Mouse (Mus musculus): ENCODE data around the gene 1700025F22Rik.
"Not testable (repeated sequence)": the region's sequence is repeated elsewhere in the genome, so short reads cannot be mapped to it uniquely, and the experiment has no call there.

DNA sequence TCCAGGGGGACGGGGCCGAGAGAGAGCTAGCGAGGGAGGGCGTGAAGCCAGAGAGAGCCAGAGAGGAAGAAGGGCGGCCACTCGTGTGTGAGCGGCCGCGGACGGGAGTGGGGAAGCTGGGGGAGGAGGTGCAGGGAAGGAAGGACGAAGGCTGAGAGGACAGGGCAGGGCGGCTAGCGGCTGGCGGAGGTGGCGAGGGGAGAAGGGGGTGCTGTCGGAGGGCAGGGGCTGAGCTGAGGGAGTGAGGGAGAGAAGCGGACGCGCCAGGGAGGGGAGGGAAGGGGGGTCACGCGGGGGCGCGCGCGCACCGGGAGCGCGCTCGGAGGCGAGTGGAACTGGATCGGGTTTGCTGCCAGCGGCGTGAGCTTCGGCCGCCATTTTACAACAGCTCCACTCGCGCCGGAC, 44.1 kb downstream of the 1700025F22Rik start:
- not testable (repeated sequence) for TF ChIP-seq POLR2A, CTCF (IDR thresholded peaks at IDR 0.05; ENCODE audit: insufficient read depth, low read depth, low read length)
